Mouse (Mus musculus) cerebellum, postnatal 36 days (tissue): ENCODE measurements at regions not wholly inside any gene's neighbourhood (a gene's known extent, or its start where the extent isn't known, plus 50 kb on each side); places are given as distances from the start of the nearest gene placed in this dataset.

Source experiments
- DNase-seq, 2 experiments: peaks; one replicate each; pipeline ENCODE4 v3.0.0; 2021 to 2022; ENCODE audit warnings: mixed read lengths in 2 of 2

DNA sequence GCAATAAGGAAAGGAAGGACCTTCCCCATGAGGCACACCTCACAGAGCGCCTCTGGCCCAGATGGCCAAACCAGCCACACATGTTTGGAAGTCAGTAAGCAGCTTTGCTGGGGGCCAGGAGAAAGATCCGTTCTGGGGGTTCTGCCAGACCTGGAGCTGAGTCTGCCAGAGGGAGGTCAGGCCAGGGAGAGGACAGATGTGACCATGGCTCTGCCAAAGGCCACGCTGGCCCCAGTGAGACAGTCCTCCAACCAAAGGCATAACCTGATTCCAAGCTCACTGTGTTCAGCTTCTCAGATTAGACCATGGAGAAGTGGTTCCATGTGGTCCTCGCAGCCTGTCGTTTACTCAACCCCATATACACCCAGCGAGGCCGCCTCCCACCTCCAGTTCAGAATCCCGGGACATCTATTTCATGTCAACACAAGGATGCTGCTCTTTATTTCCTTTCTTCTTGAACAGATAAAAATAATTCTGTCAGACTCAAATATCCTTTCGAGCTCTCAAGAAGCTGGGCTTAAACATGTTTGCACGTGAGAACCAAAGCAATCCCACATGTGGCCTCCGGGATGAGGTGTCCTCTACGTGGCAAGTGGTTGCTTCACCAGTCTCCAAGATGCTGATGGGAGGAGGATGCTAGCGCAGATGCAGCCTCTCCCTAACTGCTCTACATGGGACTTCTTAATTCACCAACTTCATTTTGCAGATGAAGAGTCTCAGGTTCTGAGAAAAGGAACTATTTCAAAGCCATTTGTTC, 130.1 kb upstream of the Usp24 start:
- no peak for DNase-seq

DNA sequence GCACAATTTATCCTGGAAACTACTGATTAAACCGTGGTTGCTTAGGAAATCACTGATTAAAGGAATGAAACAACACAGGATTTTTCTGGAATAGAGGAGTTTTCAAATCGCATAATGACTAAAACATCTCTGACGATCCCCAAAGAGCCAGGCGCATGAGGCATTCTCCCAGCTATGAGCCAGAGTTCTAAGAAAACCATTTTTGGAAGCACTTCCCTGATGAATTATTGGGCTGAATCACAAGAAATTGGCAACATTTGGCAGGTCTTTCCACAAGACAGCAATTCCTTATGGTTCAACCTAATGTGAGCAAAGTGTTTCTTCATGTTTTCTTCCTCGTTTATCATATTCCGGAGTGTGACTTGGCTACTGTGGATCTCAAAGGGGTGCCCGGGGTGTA, 129.3 kb upstream of the Usp24 start:
- DNase-seq: no peak

DNA sequence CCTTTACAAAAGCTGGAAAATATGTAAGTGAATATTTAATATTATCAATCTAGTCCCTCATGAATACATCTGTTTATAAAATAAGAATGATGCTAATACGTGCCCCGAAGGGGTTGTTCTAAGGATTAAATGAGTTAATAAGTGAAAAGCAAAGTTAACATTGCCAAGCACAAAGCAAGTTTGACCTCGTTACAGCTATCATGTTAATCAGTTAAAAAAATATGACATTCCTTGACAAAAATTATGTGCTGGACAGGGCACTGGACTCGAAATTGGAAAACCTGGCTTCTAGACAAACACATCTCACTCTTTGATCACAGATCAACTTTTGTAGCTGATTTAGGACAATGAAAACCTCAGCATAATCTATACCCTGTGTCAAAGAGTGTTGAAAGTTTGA, 125.8 kb upstream of the Usp24 start:
- no peak for DNase-seq

DNA sequence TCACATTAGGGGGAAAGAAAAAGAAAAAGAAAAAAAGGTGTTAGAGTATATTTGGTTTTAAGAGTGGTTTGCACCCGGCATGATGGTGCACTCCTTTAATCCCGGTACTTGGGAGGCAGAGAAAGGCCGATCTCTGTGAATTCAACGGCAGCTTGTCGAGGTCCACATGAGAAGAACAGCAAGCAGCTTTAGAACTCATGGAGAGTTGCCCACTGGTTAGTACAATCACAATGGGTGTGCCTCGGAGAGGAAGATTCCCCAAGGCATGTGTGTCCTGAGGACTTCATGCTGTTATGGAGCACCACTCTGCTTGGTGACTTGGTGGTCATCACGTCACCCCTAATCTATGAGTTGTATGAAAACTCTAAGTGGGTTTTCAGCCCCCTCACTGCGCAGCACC, 124.7 kb upstream of the Usp24 start:
- DNase-seq: no peak

DNA sequence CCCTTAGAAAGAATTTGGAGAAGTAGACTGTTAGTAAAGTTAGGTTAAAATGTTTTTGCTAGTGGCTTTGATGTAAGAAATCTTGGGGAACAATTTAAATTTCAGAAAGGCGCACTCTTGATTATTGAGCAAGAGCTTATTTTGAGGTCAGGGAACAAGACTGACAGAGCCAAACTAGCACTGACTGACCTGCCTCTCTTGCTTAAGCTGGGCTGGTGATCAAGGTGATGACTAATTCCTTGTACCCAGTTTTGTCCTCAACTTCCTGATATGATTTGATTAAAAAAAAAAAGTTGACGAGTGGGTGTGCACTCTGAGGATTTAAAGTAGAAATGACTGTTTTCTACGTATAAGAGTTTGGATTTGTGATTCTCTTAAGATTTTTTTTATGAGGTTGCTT, 124.2 kb upstream of the Usp24 start:
- DNase-seq: no peak

DNA sequence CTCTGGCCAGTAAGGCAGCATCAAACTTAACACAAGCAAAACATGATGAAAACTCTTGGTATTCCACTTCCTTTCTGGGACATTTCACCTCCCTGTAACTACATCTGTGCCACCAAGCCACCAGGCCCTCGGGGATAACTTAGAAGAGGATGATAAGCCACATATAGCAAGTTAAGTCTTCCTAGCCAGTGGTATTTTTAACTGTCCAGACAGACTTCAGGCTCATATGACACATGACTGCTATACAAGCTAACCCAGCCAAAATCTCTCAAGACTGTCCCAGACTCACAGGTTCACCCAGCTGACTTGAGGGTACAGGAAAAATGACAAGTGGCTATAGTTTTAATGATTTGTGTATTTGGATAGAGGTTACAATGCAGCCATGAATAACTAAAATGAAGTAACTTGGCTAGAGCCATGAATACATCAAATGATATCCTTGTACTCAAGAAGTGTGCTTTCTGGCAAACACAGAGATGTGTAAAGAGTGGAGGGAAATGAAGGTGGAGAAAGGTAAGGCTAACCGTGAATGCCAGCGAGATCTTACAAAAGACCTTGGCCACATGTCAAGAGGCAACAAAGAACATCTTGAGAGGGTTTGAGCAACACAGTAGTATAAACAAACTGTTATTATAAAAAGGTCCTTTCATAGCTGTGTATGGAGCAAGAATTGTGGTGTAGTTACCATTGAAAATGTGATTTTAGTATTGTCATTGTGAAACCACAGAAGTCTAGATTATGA, 122.6 kb upstream of the Usp24 start:
- DNase-seq: no peak

DNA sequence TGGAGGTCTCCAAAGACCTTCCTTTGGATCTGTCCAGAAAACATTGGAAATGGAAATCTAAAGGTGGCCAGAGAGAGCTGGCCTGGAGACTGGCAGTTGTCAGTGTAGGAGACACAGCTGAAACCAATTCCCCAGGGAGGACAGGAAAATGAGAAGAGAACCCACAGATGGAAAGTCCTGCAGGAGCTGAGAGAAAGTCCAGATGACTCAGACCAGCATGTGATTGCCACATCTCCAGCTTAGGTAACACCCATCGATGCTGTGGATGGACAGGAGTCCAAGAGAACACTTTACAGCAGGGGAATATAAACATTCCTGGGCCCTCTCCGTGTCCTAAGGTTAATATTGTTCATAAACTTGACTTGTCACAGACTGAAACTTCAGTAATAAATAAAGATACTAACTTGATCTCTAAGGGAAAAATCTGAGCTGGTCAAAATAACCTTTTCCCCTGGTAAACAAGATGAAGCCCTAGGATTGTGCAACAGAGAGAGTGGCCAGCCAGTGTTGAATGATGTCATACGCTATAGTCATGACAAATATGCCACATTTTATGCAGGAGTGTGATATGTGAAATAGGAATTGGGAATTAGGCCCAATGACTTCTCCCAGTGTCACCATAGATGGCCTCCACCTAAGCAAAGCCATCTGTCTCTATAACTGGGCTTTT, 120.4 kb upstream of the Usp24 start:
- DNase-seq: no peak

DNA sequence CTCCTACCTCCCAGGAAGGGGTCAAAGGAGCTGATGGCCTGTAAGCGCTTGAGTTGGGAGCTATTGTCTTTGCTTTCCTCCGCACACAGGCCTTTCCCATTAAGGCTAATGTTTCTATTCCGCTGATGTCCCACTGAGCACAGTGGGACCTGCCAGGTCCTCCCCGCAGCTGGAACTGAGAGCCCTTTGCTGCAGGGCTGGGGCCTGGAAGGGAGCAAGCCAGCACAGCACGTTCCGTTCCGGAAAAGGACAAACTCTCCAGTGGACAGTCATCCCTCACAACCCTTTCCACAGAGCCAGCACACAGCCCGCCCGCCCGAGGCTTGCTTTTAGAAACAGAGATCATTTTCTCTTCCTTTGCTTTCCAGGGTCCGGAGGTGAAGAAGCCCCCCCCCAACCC, 116.2 kb upstream of the Usp24 start:
- peak in 1 of 2 experiments; percentile 11 for DNase-seq

DNA sequence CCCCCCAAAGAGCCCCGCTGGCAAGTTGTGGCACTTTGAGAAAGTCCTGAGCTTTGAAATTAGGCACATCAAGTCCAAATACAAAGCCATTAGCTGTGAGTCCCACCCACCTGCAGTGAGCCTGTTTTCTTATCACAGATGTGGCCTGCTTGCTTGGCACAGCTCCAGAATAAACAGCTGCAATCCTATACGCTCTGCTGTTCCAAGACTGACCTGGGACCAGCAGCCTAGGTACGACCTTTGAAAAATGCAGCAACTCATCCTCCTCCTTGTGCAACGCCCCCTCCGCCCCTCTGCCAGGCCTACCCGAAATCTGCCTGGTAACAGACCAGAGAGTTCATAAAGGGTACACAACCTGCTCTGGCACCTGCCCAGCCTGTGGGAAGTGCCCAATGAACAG, 115.8 kb upstream of the Usp24 start:
- DNase-seq: no peak

DNA sequence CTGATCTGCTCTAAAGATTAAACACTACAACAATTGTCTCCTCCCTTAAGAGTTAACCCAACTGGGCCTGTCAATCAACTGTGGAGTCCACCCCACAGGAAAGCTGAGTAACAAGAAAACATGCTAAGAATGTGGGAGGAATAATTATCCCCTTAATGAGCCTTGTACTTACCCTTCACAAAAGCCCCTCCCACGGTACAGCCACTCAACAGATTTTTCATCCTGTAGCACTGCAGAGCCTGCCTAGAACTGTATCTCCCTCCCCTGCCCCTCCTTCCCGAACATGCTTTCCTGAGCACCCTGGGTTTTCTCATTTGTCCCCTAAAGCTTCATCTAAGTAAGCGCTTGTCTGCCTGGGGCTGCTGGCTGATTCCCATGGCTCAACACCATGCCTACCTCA, 113.5 kb upstream of the Usp24 start:
- DNase-seq: no peak

DNA sequence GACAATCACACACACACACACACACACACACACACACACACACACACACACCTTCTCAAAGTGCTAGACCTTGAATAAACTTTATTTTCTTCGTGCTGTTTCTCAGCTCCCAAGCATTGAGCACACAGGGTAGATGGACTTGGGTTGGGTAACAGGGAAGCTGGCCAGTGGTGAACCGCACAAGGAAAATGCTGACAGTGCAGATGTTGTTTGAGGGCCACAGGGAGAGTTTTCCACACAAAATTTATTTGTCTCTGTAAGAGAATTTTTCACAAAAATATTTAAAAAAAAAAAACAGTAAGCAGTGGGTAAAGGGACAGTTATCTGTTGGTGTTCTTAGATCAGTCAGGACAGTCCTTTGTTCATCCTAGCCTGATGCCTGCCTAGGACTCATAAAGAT, 110.8 kb upstream of the Usp24 start:
- DNase-seq: no peak

DNA sequence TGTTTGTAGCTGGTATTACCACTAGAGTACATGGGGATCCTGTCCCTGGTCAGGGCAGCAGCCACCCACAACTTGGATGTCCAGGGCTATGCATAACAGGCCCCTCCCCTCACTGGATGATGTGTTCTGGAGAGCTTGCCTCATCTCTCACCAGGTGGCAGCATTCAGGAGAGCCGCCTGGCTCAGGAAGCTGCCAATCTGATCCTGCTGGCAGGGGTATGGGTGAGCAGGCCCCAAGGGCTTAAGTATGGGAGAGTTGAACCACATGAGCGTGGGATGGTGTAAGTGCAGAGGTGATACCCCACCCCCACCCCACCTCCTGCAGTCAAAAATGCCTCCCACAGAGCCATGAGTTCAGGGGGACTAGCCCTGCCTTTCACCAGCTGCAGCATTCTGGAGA, 110.0 kb upstream of the Usp24 start:
- no peak for DNase-seq

DNA sequence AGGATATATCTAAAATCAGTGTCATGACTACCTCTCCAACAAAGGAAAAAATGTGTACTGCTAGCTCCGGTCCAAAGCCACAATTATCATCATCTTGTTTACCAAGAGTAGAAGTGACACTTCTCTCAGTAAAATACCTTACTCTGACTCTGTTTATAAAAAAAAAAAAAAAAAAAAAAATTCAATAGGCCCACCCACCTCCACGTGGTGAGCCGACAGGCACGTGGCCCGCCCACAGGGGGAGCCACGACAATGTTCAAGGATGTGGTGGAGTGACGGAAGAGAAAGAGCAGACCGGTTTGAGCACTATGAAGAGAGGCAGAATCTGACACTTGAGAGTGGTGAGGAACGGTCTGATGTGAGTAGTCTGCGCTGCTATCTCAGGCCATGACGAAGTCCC, 106.5 kb upstream of the Usp24 start:
- no peak for DNase-seq

DNA sequence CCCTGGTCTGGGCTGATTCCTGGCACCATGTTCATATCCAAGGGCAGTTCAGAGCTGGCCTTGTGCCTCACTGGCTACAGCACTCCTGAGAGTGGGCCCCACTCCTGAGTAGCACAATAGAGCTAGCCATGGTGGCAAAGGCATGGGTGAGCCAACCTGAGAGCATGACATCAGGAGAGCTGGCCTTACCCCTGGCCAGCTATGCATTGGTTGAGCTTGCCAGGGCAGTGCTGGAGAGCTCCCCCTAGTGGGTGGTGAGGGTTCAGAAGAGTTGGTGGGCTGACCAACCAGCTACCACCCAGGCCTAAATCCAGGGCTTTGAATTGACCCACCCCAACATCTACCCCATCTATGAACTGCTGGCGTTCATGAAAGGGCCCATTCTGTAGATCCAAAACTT, 106.0 kb upstream of the Usp24 start:
- DNase-seq: no peak

DNA sequence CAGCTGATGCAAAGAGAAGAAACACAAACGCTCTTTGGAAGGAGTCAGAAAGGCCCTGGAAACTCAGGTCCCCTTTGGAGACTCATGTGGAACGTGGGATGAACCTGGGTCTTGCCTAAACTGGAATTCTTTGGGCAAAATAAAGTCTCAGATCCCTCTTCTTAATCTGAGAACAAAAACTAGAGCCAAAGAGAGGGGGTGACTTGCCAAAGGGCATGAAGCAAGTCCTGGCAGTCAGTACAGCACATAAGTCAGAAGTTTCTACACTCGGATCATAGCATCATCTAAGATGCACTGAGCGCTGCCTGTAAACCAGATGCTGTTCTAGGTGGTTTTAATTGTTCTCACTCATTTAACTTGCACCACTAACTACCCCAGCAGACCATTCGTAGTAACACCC, 101.8 kb upstream of the Usp24 start:
- no peak for DNase-seq

DNA sequence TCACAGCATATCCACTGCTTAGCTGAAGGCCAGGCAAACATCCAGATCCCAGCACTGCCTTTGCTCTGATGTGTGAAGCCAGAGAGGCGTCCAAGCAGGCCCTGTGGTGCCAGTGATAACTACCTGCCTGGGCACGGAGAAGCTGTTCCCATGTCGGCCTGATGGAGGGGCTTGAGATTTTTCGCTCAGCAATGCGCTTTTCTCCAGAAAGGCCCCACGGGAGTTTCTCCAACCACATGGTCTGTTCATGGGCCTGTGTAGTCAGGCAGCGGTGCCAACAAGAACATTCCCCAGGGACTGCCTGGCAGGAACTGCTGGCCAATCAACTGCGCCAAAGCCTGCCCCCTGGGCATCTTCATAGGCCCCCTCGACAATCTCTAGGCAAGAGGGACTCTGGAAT, 95.4 kb upstream of the Usp24 start:
- no peak for DNase-seq

DNA sequence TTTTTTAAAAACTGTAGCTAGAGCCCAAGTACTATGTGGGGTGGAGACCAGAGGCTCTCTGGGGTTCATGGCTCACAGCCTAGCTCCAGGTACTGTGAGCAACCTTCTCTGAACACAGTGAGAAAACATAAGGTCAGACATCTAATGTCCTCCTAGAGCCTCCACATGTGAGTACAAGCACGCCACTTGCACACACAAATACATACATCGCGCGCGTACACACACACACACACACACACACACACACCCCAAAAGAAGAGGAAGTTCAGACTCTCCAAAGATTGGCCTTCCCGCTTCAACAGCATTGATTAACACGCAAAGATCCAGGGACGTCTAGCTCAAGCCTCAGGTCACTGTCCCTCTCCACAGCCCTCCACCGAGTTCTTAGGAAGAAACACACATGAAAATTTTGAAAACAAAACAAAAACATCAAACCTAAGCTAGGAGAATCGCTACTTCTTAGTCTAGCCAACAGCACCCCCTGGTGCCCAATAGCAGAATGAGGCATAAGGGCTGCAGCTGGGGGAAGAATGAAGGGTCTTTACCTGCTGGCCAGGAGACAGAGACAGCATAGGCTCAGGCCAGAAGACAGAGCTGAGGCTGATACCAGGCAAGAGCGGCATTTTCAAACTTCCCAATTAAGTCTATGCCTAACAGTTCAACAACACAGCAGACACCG, 90.7 kb upstream of the Usp24 start:
- DNase-seq: peak; percentile 33 to 39

DNA sequence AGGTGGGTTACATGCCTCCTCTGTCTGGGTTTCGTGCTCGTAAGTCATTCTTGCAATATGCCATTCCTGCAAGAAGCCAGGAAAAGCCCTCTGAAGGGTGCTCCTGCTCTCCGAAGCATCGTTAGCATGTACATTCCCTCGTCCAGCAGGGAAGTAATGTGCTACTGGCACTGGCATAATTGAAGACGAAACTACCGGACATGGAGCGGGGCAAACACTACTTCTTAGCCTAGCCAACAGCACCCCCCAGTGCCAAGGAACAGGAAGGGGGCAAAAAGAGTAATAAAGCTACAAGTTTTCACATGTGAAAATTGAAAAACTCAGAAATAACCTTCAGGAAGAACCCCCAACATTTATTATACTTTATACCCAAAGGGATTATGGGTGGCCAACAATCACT, 88.6 kb upstream of the Usp24 start:
- DNase-seq: no peak

DNA sequence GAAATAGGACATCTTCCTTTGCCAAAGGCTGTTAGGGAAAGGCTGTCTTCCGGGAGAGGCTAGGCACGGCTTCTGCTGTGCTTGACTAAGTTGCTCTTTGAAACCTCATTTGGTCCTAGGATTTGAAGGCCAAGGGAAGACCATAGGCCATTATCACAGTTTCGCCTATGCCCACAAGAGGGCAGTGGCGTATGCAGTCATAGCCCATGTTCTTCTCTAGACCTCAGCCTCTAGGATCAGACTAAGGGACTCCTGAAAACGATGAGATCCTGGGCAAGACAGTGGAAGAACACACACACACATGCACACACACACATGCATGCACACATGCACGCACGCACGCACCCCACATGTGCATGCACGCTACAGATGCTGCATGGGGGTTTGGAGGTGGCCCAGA, 87.5 kb upstream of the Usp24 start:
- peak; percentile 78 to 85 for DNase-seq

DNA sequence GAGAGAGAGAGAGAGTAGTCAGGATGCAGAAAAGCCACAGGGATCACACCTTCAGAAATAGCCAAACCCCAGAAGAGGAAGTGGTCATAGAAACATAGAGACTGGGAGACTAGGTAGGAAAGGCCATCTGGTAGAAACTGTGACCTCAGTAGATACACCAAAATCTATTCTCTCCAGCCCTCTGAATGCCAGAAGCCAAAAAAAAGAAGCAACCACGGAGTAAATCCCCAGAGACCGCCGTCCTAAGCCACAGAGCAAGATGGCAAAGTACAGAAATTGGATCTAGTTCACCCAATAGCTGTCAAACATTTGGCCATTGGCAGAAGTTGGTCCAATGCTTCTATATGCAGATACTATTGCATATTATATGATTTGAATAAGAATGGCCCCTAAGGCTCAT, 86.5 kb upstream of the Usp24 start:
- no peak for DNase-seq

DNA sequence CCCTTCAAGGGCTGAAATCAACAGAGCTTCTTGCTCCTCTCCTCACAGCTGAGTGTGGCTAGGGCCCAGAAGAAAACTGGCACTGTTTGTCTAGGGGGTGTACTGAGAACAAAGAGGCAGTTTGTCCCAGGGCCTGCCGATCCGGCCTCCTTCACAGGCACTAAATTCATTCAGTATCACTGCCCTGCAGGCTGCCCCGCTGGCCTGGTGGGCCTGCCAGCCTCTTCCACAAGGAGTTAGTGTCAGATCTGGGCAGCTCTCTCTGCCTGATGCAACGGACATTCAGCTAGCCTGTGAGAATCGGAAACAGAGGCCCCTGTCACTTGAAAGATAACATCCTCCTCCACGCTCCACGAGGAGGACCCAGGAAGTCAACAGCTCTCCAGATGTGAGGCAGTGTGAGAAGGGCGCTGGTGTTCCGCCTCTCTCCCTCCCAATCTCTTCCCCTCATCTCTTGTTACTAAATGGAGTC, 83.5 kb upstream of the Usp24 start:
- DNase-seq: peak in 1 of 2 experiments; percentile 20

DNA sequence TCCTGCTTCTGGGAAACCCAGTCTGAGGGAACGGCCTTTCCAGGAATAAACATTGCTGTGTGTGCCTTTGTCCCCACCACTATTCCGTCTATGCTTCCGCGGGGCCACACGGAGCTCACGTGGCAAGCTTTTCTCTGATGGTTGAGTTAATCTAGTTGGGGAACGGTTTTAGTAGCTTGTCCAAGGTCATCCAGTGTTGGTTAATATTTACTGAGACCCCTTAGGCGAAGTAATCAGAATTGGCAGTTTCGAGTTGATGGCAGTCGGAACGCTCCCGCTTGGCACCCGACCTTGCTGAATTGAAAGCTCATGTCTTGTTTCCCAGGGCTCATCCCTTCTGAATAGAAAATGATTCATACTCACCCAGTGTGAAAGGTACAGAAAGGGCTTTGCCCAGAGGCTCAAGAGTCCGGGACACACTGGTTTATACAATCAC, 71.6 kb upstream of the Usp24 start:
- DNase-seq: no peak

DNA sequence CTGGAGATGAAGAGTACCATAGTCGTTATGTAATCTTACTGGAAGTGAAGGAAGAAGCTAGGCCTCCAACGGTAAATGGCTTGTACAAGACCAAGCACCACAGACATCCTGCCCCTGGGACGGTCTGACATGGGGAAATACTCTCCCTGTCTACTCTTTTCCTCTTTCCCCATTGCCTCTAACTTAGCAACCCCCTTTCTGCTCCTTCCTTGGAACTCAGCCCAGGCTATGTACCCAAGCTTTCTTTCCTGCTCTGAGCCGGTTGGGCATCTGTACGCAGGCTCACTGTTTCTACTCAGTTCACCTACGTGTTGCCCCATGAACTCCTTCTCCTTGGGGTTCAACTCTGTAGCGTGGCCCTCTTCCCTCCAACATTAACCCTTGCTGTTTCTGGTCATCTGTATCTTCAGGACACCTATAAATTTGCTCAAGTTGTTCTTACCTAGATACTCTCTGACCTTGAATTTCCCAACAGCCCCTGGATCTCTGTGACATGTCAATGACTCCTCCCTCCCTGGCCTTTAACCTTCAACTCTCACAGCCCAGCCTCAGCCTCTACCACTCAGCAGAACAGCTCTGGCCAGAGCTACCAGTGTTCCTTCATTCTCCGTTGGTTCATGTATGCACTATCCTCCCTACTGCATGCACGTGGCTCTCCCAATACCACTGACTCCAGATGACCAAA, 71.0 kb upstream of the Usp24 start:
- no peak for DNase-seq
